In genomic region chr10:78169281-78170042, GRCm38 (mm10) we compare ENCODE assay signal across 8 mouse cellular contexts. TPM values are rescaled to one million over a fixed set of nuclear protein-coding genes. Genes with fewer than 3 reads are reported as not detected.
DNase-seq lines count a peak whose midpoint lies in the region; ATAC-seq lines count a peak whose summit lies in the region.

Gene D10Jhu81e, minus strand, starts transcription at chr10:78169782.

- no peaks in the 10 kb centered on the region for H3K27me3 ChIP-seq in hindbrain, embryonic 14.5 days (ENCODE audit: control insufficient read depth, insufficient read depth, low read length)

- WGBS in hindbrain, embryonic 14.5 days, result 2% methylated on average over 50 of the region's 50 CpGs

- peaks cover 11% of the 10 kb centered on the region for H3K4me1 ChIP-seq in hindbrain, embryonic 14.5 days (replicated peaks; ENCODE audit: control insufficient read depth, insufficient read depth, low read length)

- peak within 1 kb of the TSS; percentile 75 for H3K27ac ChIP-seq in hindbrain, embryonic 14.5 days

- H3K36me3 ChIP-seq in hindbrain, embryonic 14.5 days (replicated peaks; ENCODE audit: control insufficient read depth, insufficient read depth), result peaks cover 68% of the 10 kb centered on the region

- DNase-seq in R1 (ENCODE audit: low read depth, low spot score), result peak; percentile 99
- DNase-seq in cerebellum, postnatal 25 days, result peak; percentile 100
- DNase-seq in frontal cortex, postnatal 25 days (ENCODE audit: low spot score in 2 of 2), result peak; percentile 99
- peak; percentile 98 for DNase-seq in hindbrain, embryonic 14.5 days (ENCODE audit: low spot score)
- peak; percentile 99 to 100 for DNase-seq in layer of hippocampus, postnatal 36 days
- DNase-seq in lung, postnatal 36 days, result peak; percentile 100
- DNase-seq in retina, postnatal 1 day, result peak; percentile 98
- DNase-seq in urinary bladder, adult 18-20 months (ENCODE audit: low spot score in 2 of 2), result peak; percentile 98 to 99

- peak within 1 kb of the TSS; percentile 81 for H3K9ac ChIP-seq in hindbrain, embryonic 14.5 days

- H3K9me3 ChIP-seq in hindbrain, embryonic 14.5 days (ENCODE audit: control insufficient read depth, low read length), result no peaks in the 10 kb centered on the region

- ATAC-seq in hindbrain, embryonic 14.5 days (ENCODE audit: low FRiP score), result peak; percentile 96

- H3K4me2 ChIP-seq in hindbrain, embryonic 14.5 days (replicated peaks), result peak within 1 kb of the TSS; percentile 82

- peak within 1 kb of the TSS; percentile 75 for H3K4me3 ChIP-seq in hindbrain, embryonic 14.5 days (replicated peaks; ENCODE audit: low read length)

RNA-seq across cellular contexts. Expression of gene D10Jhu81e, which starts in this region (rescaled TPM):
- 17.3 and 22.0 TPM in 2 replicates for polyA plus RNA-seq in hindbrain, embryonic 14.5 days (2014; fragmentation: Nextera tagmentation; extraction: Ambion mirVana)
- total RNA-seq in layer of hippocampus, postnatal 36 days (2021), result 100 to 1,000 TPM; 120 to 129 TPM

Comparison
In these comparisons a context has a peak if more than half of its experiments do, and no peak if none do; other contexts are left out.
1. Peak in every context shown above with its lines: DNase-seq, ATAC-seq, H3K4me3 ChIP-seq and H3K27ac ChIP-seq.